In genomic region chr3:79178070-79178469, GRCm38 (mm10) we compare ENCODE assay signal across 9 mouse cellular contexts.
DNase-seq lines count a peak whose midpoint lies in the region; ATAC-seq lines count a peak whose summit lies in the region.
"Had no signal": no experiment of that assay in that cellular context is flagged by ENCODE, and none has a peak within 500 bp of the region (broad histone marks: within the 10 kb centered on the region; RNA-seq: fewer than 3 reads in every experiment).

No protein-coding gene starts in this region.

- whole genome bisulfite sequencing in heart, embryonic 12.5 days: 78% methylated on average over 6 of the region's 6 CpGs
- WGBS in heart, embryonic 15.5 days: 72% methylated on average over 6 of the region's 6 CpGs

- no peaks in the 10 kb centered on the region for H3K9me3 ChIP-seq in heart, embryonic 12.5 days (replicated peaks)
- H3K9me3 ChIP-seq in heart, embryonic 15.5 days (replicated peaks): no peaks in the 10 kb centered on the region

- H3K4me3 ChIP-seq in heart, embryonic 12.5 days: no peak overlapping the region
- no peak overlapping the region for H3K4me3 ChIP-seq in heart, embryonic 15.5 days

- peaks cover 3% of the 10 kb centered on the region for H3K36me3 ChIP-seq in heart, embryonic 12.5 days
- H3K36me3 ChIP-seq in heart, embryonic 15.5 days: peaks cover 3% of the 10 kb centered on the region; the same call in 1 of the 2 replicates

- H3K9ac ChIP-seq in heart, embryonic 12.5 days: no peak overlapping the region
- no peak overlapping the region for H3K9ac ChIP-seq in heart, embryonic 15.5 days

- H3K27me3 ChIP-seq in heart, embryonic 12.5 days (replicated peaks): no peaks in the 10 kb centered on the region
- no peaks in the 10 kb centered on the region for H3K27me3 ChIP-seq in heart, embryonic 15.5 days

- peaks cover 50% of the 10 kb centered on the region for H3K4me1 ChIP-seq in heart, embryonic 12.5 days (replicated peaks)
- peaks cover 53% of the 10 kb centered on the region for H3K4me1 ChIP-seq in heart, embryonic 15.5 days (replicated peaks)

- no peak for ATAC-seq in heart, embryonic 12.5 days (ENCODE audit: insufficient number of reproducible peaks, low FRiP score)
- ATAC-seq in heart, embryonic 15.5 days (replicated peaks; ENCODE audit: insufficient number of reproducible peaks, insufficient read depth, low FRiP score, low read depth): no peak
- ATAC-seq in megakaryocyte progenitor cell, adult 5-6 weeks (replicated peaks; ENCODE audit: poor library complexity): peak; percentile 55

- DNase-seq in heart, postnatal 36 days: no peak
- DNase-seq in B cell, adult 2 months: peak; percentile 59 to 65
- DNase-seq in cerebellum, adult 18-20 months: no peak
- no peak for DNase-seq in adipocyte (ENCODE audit: low spot score)
- DNase-seq in adrenal gland, postnatal 14 days: no peak
- DNase-seq: retina, postnatal 1 day had no signal

- intact Hi-C loops in heart, postnatal 36 days (cut with DNase I): loop anchor here (2.0 to 5.0 kb wide), 2 partner anchors 15 to 36 kb away; no protein-coding TSS in a partner anchor

- no peak overlapping the region; the same call in 1 of the 2 replicates for H3K27ac ChIP-seq in heart, embryonic 12.5 days (ENCODE audit: poor library complexity, severe bottlenecking)
- peak overlapping the region; percentile 87 for H3K27ac ChIP-seq in heart, embryonic 15.5 days

- peak overlapping the region; percentile 22 for H3K4me2 ChIP-seq in heart, embryonic 12.5 days
- peak overlapping the region; percentile 61 for H3K4me2 ChIP-seq in heart, embryonic 15.5 days

Comparison
In these comparisons a context has a peak if more than half of its experiments do, and no peak if none do; other contexts are left out.
1. DNase-seq: peak in B cell, adult 2 months (2 of 2); none in heart, postnatal 36 days (0 of 2), cerebellum, adult 18-20 months (0 of 2), adipocyte (single experiment) and adrenal gland, postnatal 14 days (single experiment).